Mouse (Mus musculus): ENCODE measurements around the gene Stx6. TPM values are rescaled to one million over a fixed set of nuclear protein-coding genes. Genes with fewer than 3 reads are reported as not detected.
A peak's percentile ranks its signal among the peaks of the same experiment; 100 is the strongest.

Gene Stx6
- total and polyA plus RNA-seq, 2 experiments from 2014 or later, result 39.6 to 56.6 TPM

GRCm38 (mm10) chr1:155203954-155204353 lies 45.4 kb downstream of the Stx6 start:
- no peak for ATAC-seq (ENCODE audit: insufficient read depth, low read depth)
- Histone ChIP-seq H3K4me3 (ENCODE audit: low read depth, low read length) (no peak overlapping the region), H3K9me3 (replicated peaks; ENCODE audit: control insufficient read depth, low read length) (no peaks in the 10 kb centered on the region), H3K27ac (ENCODE audit: low read depth) (no peak overlapping the region), H3K9ac (replicated peaks; ENCODE audit: low read depth, low read length) (no peak overlapping the region), H3K4me1 (ENCODE audit: control insufficient read depth, insufficient read depth) (peaks cover 34% of the 10 kb centered on the region), H3K36me3 (replicated peaks; ENCODE audit: control insufficient read depth, insufficient read depth, low read length) (peaks cover 14% of the 10 kb centered on the region; the same call in 1 of the 2 replicates), H3K4me2 (ENCODE audit: low read depth, low read length) (no peak overlapping the region), H3K27me3 (ENCODE audit: control insufficient read depth, insufficient read depth, low read length) (no peaks in the 10 kb centered on the region)
- no peak for DNase-seq (ENCODE audit: low spot score)
- TF ChIP-seq EP300 (IDR thresholded peaks at IDR 0.05; ENCODE audit: low read depth) (no peak), CTCF (IDR thresholded peaks at IDR 0.05; ENCODE audit: low read depth) (no peak)
- WGBS, result 90% methylated on average over 12 of the region's 12 CpGs

GRCm38 (mm10) chr1:155204560-155205162 lies 46.1 kb downstream of the Stx6 start:
- no peak for ATAC-seq (ENCODE audit: insufficient read depth, low read depth)
- Histone ChIP-seq H3K4me1 (ENCODE audit: control insufficient read depth, insufficient read depth) (peaks cover 34% of the 10 kb centered on the region), H3K27ac (ENCODE audit: low read depth) (0 out of 2 replicates have a peak overlapping the region, but pooled peaks have one; percentile 83), H3K4me2 (ENCODE audit: low read depth, low read length) (no peak overlapping the region), H3K36me3 (replicated peaks; ENCODE audit: control insufficient read depth, insufficient read depth, low read length) (peaks cover 9% of the 10 kb centered on the region; the same call in 1 of the 2 replicates), H3K27me3 (ENCODE audit: control insufficient read depth, insufficient read depth, low read length) (no peaks in the 10 kb centered on the region), H3K9me3 (replicated peaks; ENCODE audit: control insufficient read depth, low read length) (no peaks in the 10 kb centered on the region), H3K9ac (replicated peaks; ENCODE audit: low read depth, low read length) (no peak overlapping the region), H3K4me3 (ENCODE audit: low read depth, low read length) (no peak overlapping the region)
- no peak for DNase-seq (ENCODE audit: low spot score)
- TF ChIP-seq EP300 (IDR thresholded peaks at IDR 0.05; ENCODE audit: low read depth), result no peak
- TF ChIP-seq CTCF (IDR thresholded peaks at IDR 0.05; ENCODE audit: low read depth), result no peak
- 57% methylated on average over 8 of the region's 8 CpGs for WGBS

GRCm38 (mm10) chr1:155205311-155205710 lies 46.8 kb downstream of the Stx6 start:
- H3K27ac ChIP-seq (ENCODE audit: low read depth), result peak overlapping the region; percentile 83
- TF ChIP-seq CTCF (IDR thresholded peaks at IDR 0.05; ENCODE audit: low read depth), result 0 out of 2 replicates have a peak, but pooled peaks have one; percentile 8
- no peak for TF ChIP-seq EP300 (IDR thresholded peaks at IDR 0.05; ENCODE audit: low read depth)
- ATAC-seq (ENCODE audit: insufficient read depth, low read depth) (no peak), DNase-seq (ENCODE audit: low spot score) (no peak)
- H3K27me3 ChIP-seq (ENCODE audit: control insufficient read depth, insufficient read depth, low read length), result no peaks in the 10 kb centered on the region
- no peak overlapping the region for H3K4me3 ChIP-seq (ENCODE audit: low read depth, low read length)
- H3K4me1 ChIP-seq (ENCODE audit: control insufficient read depth, insufficient read depth), result peaks cover 34% of the 10 kb centered on the region
- H3K36me3 ChIP-seq (replicated peaks; ENCODE audit: control insufficient read depth, insufficient read depth, low read length), result peaks cover 9% of the 10 kb centered on the region; the same call in 1 of the 2 replicates
- no peaks in the 10 kb centered on the region for H3K9me3 ChIP-seq (replicated peaks; ENCODE audit: control insufficient read depth, low read length)
- no peak overlapping the region for H3K4me2 ChIP-seq (ENCODE audit: low read depth, low read length)
- H3K9ac ChIP-seq (replicated peaks; ENCODE audit: low read depth, low read length), result no peak overlapping the region
- WGBS, result 54% methylated on average over 7 of the region's 7 CpGs

- H3K27me3 ChIP-seq (ENCODE audit: control insufficient read depth, insufficient read depth, low read length), result no peaks in the 10 kb centered on the region
- 36% methylated on average over 19 of the region's 19 CpGs for WGBS
- ATAC-seq (ENCODE audit: insufficient read depth, low read depth) (peak; percentile 88), DNase-seq (ENCODE audit: low spot score) (peak; percentile 78)
- no peaks in the 10 kb centered on the region for H3K9me3 ChIP-seq (replicated peaks; ENCODE audit: control insufficient read depth, low read length)
- peaks cover 37% of the 10 kb centered on the region for H3K4me1 ChIP-seq (ENCODE audit: control insufficient read depth, insufficient read depth)
- H3K36me3 ChIP-seq (replicated peaks; ENCODE audit: control insufficient read depth, insufficient read depth, low read length), result peaks cover 9% of the 10 kb centered on the region; the same call in 1 of the 2 replicates
- H3K4me3 ChIP-seq (ENCODE audit: low read depth, low read length), result no peak overlapping the region
- peak overlapping the region; percentile 83 for H3K27ac ChIP-seq (ENCODE audit: low read depth)
- peak; percentile 86; the same call in 1 of the 2 replicates for TF ChIP-seq EP300 (IDR thresholded peaks at IDR 0.05; ENCODE audit: low read depth)
- TF ChIP-seq CTCF (IDR thresholded peaks at IDR 0.05; ENCODE audit: low read depth), result peak; percentile 43
- peak overlapping the region; percentile 9; the same call in 1 of the 2 replicates for H3K4me2 ChIP-seq (ENCODE audit: low read depth, low read length)
- H3K9ac ChIP-seq (replicated peaks; ENCODE audit: low read depth, low read length), result 0 out of 2 replicates have a peak overlapping the region, but pooled peaks have one; percentile 28
Measured at GRCm38 (mm10) chr1:155205822-155206660, 47.5 kb downstream of the Stx6 start.

- TF ChIP-seq EP300 (IDR thresholded peaks at IDR 0.05; ENCODE audit: low read depth) (no peak), CTCF (IDR thresholded peaks at IDR 0.05; ENCODE audit: low read depth) (no peak)
- 79% methylated on average over 3 of the region's 3 CpGs for WGBS
Measured at GRCm38 (mm10) chr1:155207859-155208258, 49.3 kb downstream of the Stx6 start.

More at GRCm38 (mm10) chr1:155207859-155208258, 49.3 kb downstream of the Stx6 start:
- H3K4me1 ChIP-seq (ENCODE audit: control insufficient read depth, insufficient read depth), result peaks cover 43% of the 10 kb centered on the region
- H3K27ac ChIP-seq (ENCODE audit: low read depth), result no peak overlapping the region
- ATAC-seq (ENCODE audit: insufficient read depth, low read depth) (no peak), DNase-seq (ENCODE audit: low spot score) (no peak)
- no peaks in the 10 kb centered on the region for H3K9me3 ChIP-seq (replicated peaks; ENCODE audit: control insufficient read depth, low read length)
- H3K4me3 ChIP-seq (ENCODE audit: low read depth, low read length), result no peak overlapping the region
- H3K4me2 ChIP-seq (ENCODE audit: low read depth, low read length), result no peak overlapping the region
- no peaks in the 10 kb centered on the region for H3K27me3 ChIP-seq (ENCODE audit: control insufficient read depth, insufficient read depth, low read length)
- peaks cover 5% of the 10 kb centered on the region; the same call in 1 of the 2 replicates for H3K36me3 ChIP-seq (replicated peaks; ENCODE audit: control insufficient read depth, insufficient read depth, low read length)
- no peak overlapping the region for H3K9ac ChIP-seq (replicated peaks; ENCODE audit: low read depth, low read length)

All from heart, postnatal 0 days (tissue).